Mouse (Mus musculus) MEL (cell line): Measurements from ENCODE around the gene LTO1. TPM values are rescaled to one million over a fixed set of nuclear protein-coding genes. Genes with fewer than 3 reads are reported as not detected.
A peak's percentile ranks its signal among the peaks of the same experiment; 100 is the strongest.

Experiments used
- DNase-seq: peaks from one replicate; pipeline ENCODE4 v3.0.0; 2011; ENCODE audit warnings: low read depth, low spot score
- H3K27ac ChIP-seq: 2 replicates; pipeline ENCODE4 v1.5.1; 2012; ENCODE audit warnings: low read depth, mild to moderate bottlenecking, control low read depth, low read length, moderate library complexity; ENCODE audit not compliant: control insufficient read depth
- H3K27me3 ChIP-seq, 2 experiments: fragments of 150-350 bp in 1 of 2; sonication (generic) in 1 of 2; 2 replicates each; pipeline ENCODE4 v1.6.1; 2012; ENCODE audit warnings: low read length in 2 of 2, mild to moderate bottlenecking in 2 of 2, improper control_type of control experiment in 1 of 2, moderate library complexity in 1 of 2; ENCODE audit not compliant: insufficient read depth in 2 of 2, control insufficient read depth in 1 of 2
- H3K36me3 ChIP-seq, 2 experiments: 2 replicates each; pipeline ENCODE4 v1.6.1; 2012 to 2014; ENCODE audit warnings: low read length in 2 of 2, improper control_type of control experiment in 1 of 2, inconsistent platforms in 1 of 2, mild to moderate bottlenecking in 1 of 2; ENCODE audit not compliant: insufficient read depth in 2 of 2, control insufficient read depth in 1 of 2
- H3K4me1 ChIP-seq, 2 experiments: fragments of 150-350 bp in 1 of 2; sonication (generic) in 1 of 2; 2 replicates each; pipeline ENCODE4 v1.6.1; 2012; ENCODE audit warnings: low read length in 2 of 2, improper control_type of control experiment in 1 of 2, mild to moderate bottlenecking in 1 of 2; ENCODE audit not compliant: insufficient read depth in 2 of 2, control insufficient read depth in 1 of 2
- H3K4me3 ChIP-seq, 2 experiments: fragments of 150-350 bp in 1 of 2; sonication (generic) in 1 of 2; 2 replicates each; pipeline ENCODE4 v1.5.1; 2012; ENCODE audit warnings: low read depth in 2 of 2, low read length in 2 of 2, mild to moderate bottlenecking in 2 of 2, moderate library complexity in 2 of 2, control low read depth in 1 of 2, improper control_type of control experiment in 1 of 2; ENCODE audit not compliant: control insufficient read depth in 1 of 2, insufficient read depth in 1 of 2
- H3K79me2 ChIP-seq: 2 replicates; pipeline ENCODE4 v1.6.1; 2012; ENCODE audit warnings: mild to moderate bottlenecking, low read length, moderate library complexity; ENCODE audit not compliant: control insufficient read depth, poor library complexity, insufficient read depth
- H3K9ac ChIP-seq: 2 replicates; pipeline ENCODE4 v1.6.1; 2012; ENCODE audit warnings: low read depth, mild to moderate bottlenecking, control low read depth, low read length, moderate library complexity; ENCODE audit not compliant: control insufficient read depth, poor library complexity, severe bottlenecking
- H3K9me3 ChIP-seq: fragments of 150-350 bp; sonication (generic); replicated peaks from 2 replicates; pipeline ENCODE4 v1.6.1; 2012; ENCODE audit warnings: mild to moderate bottlenecking, low read length, improper control_type of control experiment, moderate library complexity; ENCODE audit not compliant: insufficient read depth
- BHLHE40 ChIP-seq: IDR thresholded peaks from 2 replicates; pipeline ENCODE4 v1.6.1; 2012; ENCODE audit warnings: low read depth, mild to moderate bottlenecking, inconsistent platforms, low read length, improper control_type of control experiment, borderline replicate concordance
- CHD2 ChIP-seq: IDR thresholded peaks from 2 replicates; pipeline ENCODE4 v1.6.1; 2011; ENCODE audit warnings: low read length, improper control_type of control experiment
- CTCF ChIP-seq, 3 experiments: IDR thresholded peaks in 2 of 3; conservative IDR thresholded peaks in 1 of 3; 2 replicates each; pipeline ENCODE4 v1.5.1; 2011 to 2012; ENCODE audit warnings: low read length in 3 of 3, low read depth in 2 of 3, mild to moderate bottlenecking in 2 of 3, improper control_type of control experiment in 1 of 3, inconsistent platforms in 1 of 3, mixed read lengths in 1 of 3, moderate library complexity in 1 of 3; ENCODE audit not compliant: control insufficient read depth in 1 of 3, insufficient read depth in 1 of 3, poor library complexity in 1 of 3, severe bottlenecking in 1 of 3
- ELF1 ChIP-seq: IDR thresholded peaks from 2 replicates; pipeline ENCODE4 v1.6.1; 2014; ENCODE audit warnings: low read depth, mild to moderate bottlenecking, inconsistent platforms, low read length, improper control_type of control experiment, moderate library complexity
- EP300 ChIP-seq, 2 experiments: IDR thresholded peaks; 2 replicates each; pipeline ENCODE4 v1.6.1; 2011; ENCODE audit warnings: improper control_type of control experiment in 2 of 2, low read length in 2 of 2, low read depth in 1 of 2, mild to moderate bottlenecking in 1 of 2
- GABPA ChIP-seq: IDR thresholded peaks from 2 replicates; pipeline ENCODE4 v1.6.1; 2012; ENCODE audit warnings: low read depth, mild to moderate bottlenecking, inconsistent platforms, low read length, improper control_type of control experiment, moderate library complexity
- HCFC1 ChIP-seq: IDR thresholded peaks from 2 replicates; pipeline ENCODE4 v1.6.1; 2012; ENCODE audit warnings: low read depth, mild to moderate bottlenecking, inconsistent platforms, low read length, improper control_type of control experiment, moderate library complexity
- JUND ChIP-seq: IDR thresholded peaks from 2 replicates; pipeline ENCODE4 v1.6.1; 2011; ENCODE audit warnings: low read depth, mild to moderate bottlenecking, improper control_type of control experiment, low read length
- MAFK ChIP-seq: IDR thresholded peaks from 2 replicates; pipeline ENCODE4 v1.6.1; 2011; ENCODE audit warnings: low read depth, mild to moderate bottlenecking, low read length, improper control_type of control experiment, borderline replicate concordance
- MAZ ChIP-seq: IDR thresholded peaks from 2 replicates; pipeline ENCODE4 v1.6.1; 2012; ENCODE audit warnings: low read depth, mild to moderate bottlenecking, inconsistent platforms, low read length, improper control_type of control experiment
- MEF2A ChIP-seq: IDR thresholded peaks from 2 replicates; pipeline ENCODE4 v1.6.1; 2014; ENCODE audit warnings: low read depth, mild to moderate bottlenecking, inconsistent platforms, low read length, improper control_type of control experiment; ENCODE audit not compliant: poor library complexity, insufficient replicate concordance, severe bottlenecking; ENCODE audit errors: extremely low read depth
- MYC ChIP-seq: IDR thresholded peaks from 2 replicates; pipeline ENCODE4 v1.6.1; 2011; ENCODE audit warnings: low read depth, mild to moderate bottlenecking, low read length, improper control_type of control experiment, moderate library complexity
- NELFE ChIP-seq: IDR thresholded peaks from 2 replicates; pipeline ENCODE4 v1.6.1; 2011; ENCODE audit warnings: low read depth, low read length, improper control_type of control experiment
- NRF1 ChIP-seq: IDR thresholded peaks from 2 replicates; pipeline ENCODE4 v1.6.1; 2014; ENCODE audit warnings: low read depth, mild to moderate bottlenecking, inconsistent platforms, low read length, improper control_type of control experiment, moderate library complexity; ENCODE audit not compliant: poor library complexity, insufficient read depth, severe bottlenecking
- POLR2AphosphoS2 ChIP-seq: IDR thresholded peaks from 2 replicates; pipeline ENCODE4 v1.6.1; 2011; ENCODE audit warnings: low read length, improper control_type of control experiment
- RAD21 ChIP-seq: IDR thresholded peaks from 2 replicates; pipeline ENCODE4 v1.6.1; 2011; ENCODE audit warnings: mild to moderate bottlenecking, low read depth, low read length, improper control_type of control experiment
- RCOR1 ChIP-seq: IDR thresholded peaks from 2 replicates; pipeline ENCODE4 v1.6.1; 2012; ENCODE audit warnings: low read depth, mild to moderate bottlenecking, inconsistent platforms, low read length, improper control_type of control experiment
- SIN3A ChIP-seq: IDR thresholded peaks from 2 replicates; pipeline ENCODE4 v1.6.1; 2012; ENCODE audit warnings: low read length, improper control_type of control experiment, inconsistent platforms
- SMC3 ChIP-seq: IDR thresholded peaks from 2 replicates; pipeline ENCODE4 v1.6.1; 2011; ENCODE audit warnings: low read depth, low read length, improper control_type of control experiment
- TAL1 ChIP-seq: IDR thresholded peaks from 2 replicates; pipeline ENCODE4 v1.6.1; 2012; ENCODE audit warnings: mild to moderate bottlenecking, inconsistent platforms, low read length, moderate library complexity, mixed read lengths
- TCF12 ChIP-seq: IDR thresholded peaks from 2 replicates; pipeline ENCODE4 v1.6.1; 2014; ENCODE audit warnings: low read depth, mild to moderate bottlenecking, inconsistent platforms, low read length, improper control_type of control experiment, moderate library complexity
- UBTF ChIP-seq: IDR thresholded peaks from 2 replicates; pipeline ENCODE4 v1.6.1; 2012; ENCODE audit warnings: low read depth, mild to moderate bottlenecking, inconsistent platforms, low read length, improper control_type of control experiment, moderate library complexity, borderline replicate concordance; ENCODE audit not compliant: insufficient read depth
- USF1 ChIP-seq: IDR thresholded peaks from 2 replicates; pipeline ENCODE4 v1.6.1; 2014; ENCODE audit warnings: low read depth, mild to moderate bottlenecking, inconsistent platforms, low read length, improper control_type of control experiment, moderate library complexity
- USF2 ChIP-seq, 2 experiments: IDR thresholded peaks; 2 replicates each; pipeline ENCODE4 v1.6.1; 2011 to 2012; ENCODE audit warnings: improper control_type of control experiment in 2 of 2, low read length in 2 of 2, borderline replicate concordance in 1 of 2, inconsistent platforms in 1 of 2, low read depth in 1 of 2, mild to moderate bottlenecking in 1 of 2; ENCODE audit not compliant: insufficient read depth in 1 of 2
- ZC3H11A ChIP-seq: IDR thresholded peaks from 2 replicates; pipeline ENCODE4 v1.6.1; 2012; ENCODE audit warnings: low read depth, mild to moderate bottlenecking, inconsistent platforms, low read length, improper control_type of control experiment
- ZKSCAN1 ChIP-seq: IDR thresholded peaks from 2 replicates; pipeline ENCODE4 v1.6.1; 2012; ENCODE audit warnings: low read depth, mild to moderate bottlenecking, inconsistent platforms, low read length, improper control_type of control experiment, moderate library complexity
- ZNF384 ChIP-seq: IDR thresholded peaks from 2 replicates; pipeline ENCODE4 v1.6.1; 2012; ENCODE audit warnings: low read depth, mild to moderate bottlenecking, inconsistent platforms, low read length, improper control_type of control experiment
- polyA plus RNA-seq, 2 experiments: library from polyadenylated mRNA; stranded (reverse) in 1 of 2; unstranded in 1 of 2; fragments of >175 nt in 1 of 2; fragments of >200 nt in 1 of 2; gene quantifications; 2 replicates each; pipeline versions ENCODE4 v1.2.1 to v1.2.4; 2012; ENCODE audit warnings: low replicate concordance in 2 of 2, low read depth in 1 of 2; ENCODE audit not compliant: insufficient read length in 2 of 2, insufficient read depth in 1 of 2, missing spikeins in 1 of 2
- total RNA-seq: library from RNA; depleted of rRNA; stranded (reverse); fragments of 300-350 nt; gene quantifications from 2 replicates; pipeline ENCODE4 v1.2.3, GENCODE M21; 2012

The LTO1 gene
- total and polyA plus RNA-seq, 3 experiments: 18.1 to 18.4 TPM; not detected in 1

GRCm38 (mm10) chr7:144887672-144888071, 27.2 kb upstream of the LTO1 start:
- Histone ChIP-seq H3K4me3 (no peak overlapping the region), H3K27ac (no peak overlapping the region), H3K4me1 (no peaks in the 10 kb centered on the region), H3K9me3 (no peaks in the 10 kb centered on the region), H3K36me3 (no peaks in the 10 kb centered on the region), H3K79me2 (no peaks in the 10 kb centered on the region), H3K9ac (no peak overlapping the region), H3K27me3 (no peaks in the 10 kb centered on the region)
- peak; percentile 35 for DNase-seq
- TF ChIP-seq SIN3A (no peak), MYC (no peak), UBTF (no peak), TAL1 (no peak), TCF12 (no peak), MEF2A (no peak), MAZ (no peak), JUND (no peak), SMC3 (peak; percentile 28), CHD2 (no peak), NRF1 (no peak), RCOR1 (no peak), POLR2AphosphoS2 (no peak), CTCF (IDR thresholded peaks at IDR 0.05 in 2 of 3, conservative IDR thresholded peaks at IDR 0.05 in 1 of 3; ENCODE audit: control insufficient read depth in 1 of 3, insufficient read depth in 1 of 3, low read depth in 2 of 3, low read length in 3 of 3, poor library complexity in 1 of 3, severe bottlenecking in 1 of 3) (peak; percentile 23 to 44 (median 32); a peak in 4 of 6 replicates), BHLHE40 (no peak), HCFC1 (no peak), ZKSCAN1 (no peak), MAFK (no peak), USF1 (no peak), EP300 (IDR thresholded peaks at IDR 0.05; ENCODE audit: low read depth in 1 of 2, low read length in 2 of 2) (no peak), ELF1 (no peak), ZC3H11A (0 out of 2 replicates have a peak, but pooled peaks have one; percentile 16), USF2 (IDR thresholded peaks at IDR 0.05; ENCODE audit: borderline replicate concordance in 1 of 2, insufficient read depth in 1 of 2, low read depth in 1 of 2, low read length in 2 of 2) (no peak), NELFE (no peak), RAD21 (peak; percentile 46), GABPA (no peak), ZNF384 (no peak)
